Mouse (Mus musculus): ENCODE results near the gene Hsdl1.

The Hsdl1 gene

GRCm38 (mm10) chr8:119528762-119529161 lies 46.2 kb downstream of the Hsdl1 start:
- no peak for DNase-seq (ENCODE audit: low spot score)

GRCm38 (mm10) chr8:119520102-119520501 lies 54.9 kb downstream of the Hsdl1 start:
- no peak for DNase-seq (ENCODE audit: low spot score)

- no peak for DNase-seq (ENCODE audit: low spot score)
Observed at GRCm38 (mm10) chr8:119516674-119517073, 58.3 kb downstream of the Hsdl1 start.

- DNase-seq (ENCODE audit: low spot score) = no peak
Observed at GRCm38 (mm10) chr8:119515767-119516166, 59.2 kb downstream of the Hsdl1 start.

- no peak for DNase-seq (ENCODE audit: low spot score)
Observed at GRCm38 (mm10) chr8:119514940-119515339, 60.0 kb downstream of the Hsdl1 start.

GRCm38 (mm10) chr8:119513405-119513804 lies 61.6 kb downstream of the Hsdl1 start:
- DNase-seq (ENCODE audit: low spot score) = no peak
